8 mouse cellular contexts compared by ENCODE assay signal in genomic region chr13:53309661-53310160, GRCm38 (mm10). TPM values are rescaled to one million over a fixed set of nuclear protein-coding genes. Genes with fewer than 3 reads are reported as not detected.
A peak's percentile ranks its signal among the peaks of the same experiment; 100 is the strongest.
DNase-seq lines count a peak whose midpoint lies in the region; ATAC-seq lines count a peak whose summit lies in the region.

No protein-coding gene starts in this region.

- no peaks in the 10 kb centered on the region for H3K9me3 ChIP-seq in forebrain, embryonic 16.5 days (ENCODE audit: control insufficient read depth, low read length)
- H3K9me3 ChIP-seq in hindbrain, embryonic 14.5 days (ENCODE audit: control insufficient read depth, low read length) = no peaks in the 10 kb centered on the region

- 2% methylated on average over 15 of the region's 15 CpGs for WGBS in forebrain, embryonic 16.5 days
- under 1% methylated on average over 15 of the region's 15 CpGs for WGBS in hindbrain, embryonic 14.5 days

- peak; percentile 89 for ATAC-seq in forebrain, embryonic 16.5 days
- ATAC-seq in hindbrain, embryonic 14.5 days (ENCODE audit: low FRiP score) = peak; percentile 73

- no peaks in the 10 kb centered on the region; the same call in 1 of the 2 replicates for H3K27me3 ChIP-seq in forebrain, embryonic 16.5 days (replicated peaks; ENCODE audit: control insufficient read depth, insufficient read depth, low read length)
- no peaks in the 10 kb centered on the region for H3K27me3 ChIP-seq in hindbrain, embryonic 14.5 days (ENCODE audit: control insufficient read depth, insufficient read depth, low read length)

- no peaks in the 10 kb centered on the region for H3K36me3 ChIP-seq in forebrain, embryonic 16.5 days (ENCODE audit: control insufficient read depth, insufficient read depth)
- no peaks in the 10 kb centered on the region for H3K36me3 ChIP-seq in hindbrain, embryonic 14.5 days (replicated peaks; ENCODE audit: control insufficient read depth, insufficient read depth)

- peak overlapping the region; percentile 53 for H3K9ac ChIP-seq in forebrain, embryonic 16.5 days (replicated peaks; ENCODE audit: low read depth, low read length)
- H3K9ac ChIP-seq in hindbrain, embryonic 14.5 days = peak overlapping the region; percentile 47

- peak overlapping the region; percentile 20 for H3K4me3 ChIP-seq in forebrain, embryonic 16.5 days (replicated peaks; ENCODE audit: low read length)
- peak overlapping the region; percentile 16 for H3K4me3 ChIP-seq in hindbrain, embryonic 14.5 days (replicated peaks; ENCODE audit: low read length)

- DNase-seq in cerebellum, postnatal 14 days = peak; percentile 15 to 27
- DNase-seq in cerebellum, postnatal 36 days = no peak
- peak; percentile 57 for DNase-seq in hindbrain, embryonic 14.5 days (ENCODE audit: low spot score)
- peak; percentile 38 to 39 for DNase-seq in layer of hippocampus, postnatal 36 days
- DNase-seq in lung, postnatal 4 days = peak; percentile 44 to 57
- DNase-seq in right cerebral cortex, postnatal 4 days = peak; percentile 30
- DNase-seq in adipocyte (ENCODE audit: low spot score) = no peak

- H3K27ac ChIP-seq in forebrain, embryonic 16.5 days (ENCODE audit: low read length) = peak overlapping the region; percentile 57
- H3K27ac ChIP-seq in hindbrain, embryonic 14.5 days = 0 out of 2 replicates have a peak overlapping the region, but pooled peaks have one; percentile 9

- H3K4me1 ChIP-seq in forebrain, embryonic 16.5 days (replicated peaks; ENCODE audit: control insufficient read depth, insufficient read depth, low read length) = peaks cover 11% of the 10 kb centered on the region
- peaks cover 16% of the 10 kb centered on the region; the same call in 1 of the 2 replicates for H3K4me1 ChIP-seq in hindbrain, embryonic 14.5 days (replicated peaks; ENCODE audit: control insufficient read depth, insufficient read depth, low read length)

- H3K4me2 ChIP-seq in forebrain, embryonic 16.5 days (ENCODE audit: low read length) = peak overlapping the region; percentile 49
- H3K4me2 ChIP-seq in hindbrain, embryonic 14.5 days (replicated peaks) = peak overlapping the region; percentile 47

RNA-seq across cellular contexts. Expression of gene Ror2, which starts 23.8 kb away (rescaled TPM):
- 3.0 and 3.6 TPM in 2 replicates for polyA plus RNA-seq in forebrain, embryonic 16.5 days (2015; fragmentation: Nextera tagmentation; extraction: Ambion mirVana)
- 1.8 and 3.1 TPM in 2 replicates for polyA plus RNA-seq in hindbrain, embryonic 14.5 days (2014; fragmentation: Nextera tagmentation; extraction: Ambion mirVana)
- under 1 TPM; 0.65 to 0.91 TPM for total RNA-seq in layer of hippocampus, postnatal 36 days (2021)

Comparison
In these comparisons a context has a peak if more than half of its experiments do, and no peak if none do; other contexts are left out.
1. DNase-seq: peak in cerebellum, postnatal 14 days (2 of 2), hindbrain, embryonic 14.5 days (single experiment), layer of hippocampus, postnatal 36 days (2 of 2), lung, postnatal 4 days (2 of 2) and right cerebral cortex, postnatal 4 days (single experiment); none in cerebellum, postnatal 36 days (0 of 2) and adipocyte (single experiment).